In genomic region chr5:136498741-136499140, GRCm38 (mm10) we compare ENCODE assay signal across 22 mouse cellular contexts.
A peak's percentile ranks its signal among the peaks of the same experiment; 100 is the strongest.
DNase-seq lines count a peak whose midpoint lies in the region; ATAC-seq lines count a peak whose summit lies in the region.
"Had no signal": no experiment of that assay in that cellular context is flagged by ENCODE, and none has a peak within 500 bp of the region (broad histone marks: within the 10 kb centered on the region; RNA-seq: fewer than 3 reads in every experiment).

No protein-coding gene starts in this region.

- DNase-seq in limb, embryonic 10.5 days (ENCODE audit: low spot score): no peak
- DNase-seq in lung, postnatal 4 days: no peak
- DNase-seq in lung, postnatal 25 days (ENCODE audit: low spot score): peak; percentile 39
- DNase-seq in lung, postnatal 14 days: no peak
- no peak for DNase-seq in spleen, postnatal 10 days (ENCODE audit: low spot score in 2 of 2)
- DNase-seq: adrenal gland, postnatal 10 days; adrenal gland, postnatal 25 days; cerebellum, adult 11-12 months; cerebellum, adult 8-10 months; cerebellum, adult 9-11 months; cerebellum, postnatal 14 days; cerebellum, postnatal 36 days; embryo, embryonic 11 days had no signal

- no peak overlapping the region for H3K4me2 ChIP-seq in limb, embryonic 12.5 days
- H3K4me2 ChIP-seq in lung, embryonic 16.5 days (ENCODE audit: low read depth, low read length): no peak overlapping the region
- H3K4me2 ChIP-seq: embryonic facial prominence, embryonic 13.5 days; embryonic facial prominence, embryonic 15.5 days; forebrain, embryonic 12.5 days had no signal

- no peak overlapping the region for H3K9ac ChIP-seq in limb, embryonic 12.5 days (replicated peaks)
- H3K9ac ChIP-seq in lung, embryonic 16.5 days (ENCODE audit: low read length): no peak overlapping the region
- H3K9ac ChIP-seq: embryonic facial prominence, embryonic 13.5 days; embryonic facial prominence, embryonic 15.5 days; forebrain, embryonic 12.5 days had no signal

- ATAC-seq in limb, embryonic 12.5 days (ENCODE audit: insufficient number of reproducible peaks, insufficient read depth, low FRiP score, low TSS enrichment, low read depth): no peak
- ATAC-seq in lung, embryonic 16.5 days (ENCODE audit: low read depth): peak; percentile 37
- ATAC-seq: forebrain, embryonic 14.5 days; forebrain, embryonic 16.5 days had no signal

- no peaks in the 10 kb centered on the region for H3K9me3 ChIP-seq in limb, embryonic 12.5 days
- no peaks in the 10 kb centered on the region for H3K9me3 ChIP-seq in limb, embryonic 10.5 days (replicated peaks)
- no peaks in the 10 kb centered on the region for H3K9me3 ChIP-seq in lung, embryonic 16.5 days (ENCODE audit: control insufficient read depth, low read length)
- H3K9me3 ChIP-seq: embryonic facial prominence, embryonic 13.5 days; embryonic facial prominence, embryonic 15.5 days; forebrain, embryonic 10.5 days; forebrain, embryonic 12.5 days had no signal

- peaks cover 56% of the 10 kb centered on the region for H3K4me1 ChIP-seq in limb, embryonic 12.5 days (replicated peaks)
- peaks cover 63% of the 10 kb centered on the region for H3K4me1 ChIP-seq in limb, embryonic 10.5 days
- H3K4me1 ChIP-seq in lung, embryonic 16.5 days (replicated peaks; ENCODE audit: control insufficient read depth, insufficient read depth, low read length): peaks cover 41% of the 10 kb centered on the region

- no peaks in the 10 kb centered on the region for H3K36me3 ChIP-seq in limb, embryonic 12.5 days
- no peaks in the 10 kb centered on the region for H3K36me3 ChIP-seq in limb, embryonic 10.5 days
- H3K36me3 ChIP-seq in lung, embryonic 16.5 days (ENCODE audit: control insufficient read depth, insufficient read depth, low read length): no peaks in the 10 kb centered on the region
- H3K36me3 ChIP-seq: embryonic facial prominence, embryonic 13.5 days; embryonic facial prominence, embryonic 15.5 days; forebrain, embryonic 10.5 days; forebrain, embryonic 12.5 days had no signal

- no peak overlapping the region for H3K4me3 ChIP-seq in limb, embryonic 12.5 days (replicated peaks)
- no peak overlapping the region for H3K4me3 ChIP-seq in limb, embryonic 10.5 days
- H3K4me3 ChIP-seq in lung, embryonic 16.5 days (ENCODE audit: low read length): no peak overlapping the region
- H3K4me3 ChIP-seq: embryonic facial prominence, embryonic 13.5 days; embryonic facial prominence, embryonic 15.5 days; erythroblast, embryonic 14.5 days; forebrain, embryonic 10.5 days; forebrain, embryonic 12.5 days had no signal

- peaks cover 16% of the 10 kb centered on the region for H3K27me3 ChIP-seq in limb, embryonic 12.5 days
- H3K27me3 ChIP-seq in limb, embryonic 10.5 days (ENCODE audit: low read depth, poor library complexity, severe bottlenecking): no peaks in the 10 kb centered on the region
- H3K27me3 ChIP-seq in lung, embryonic 16.5 days (ENCODE audit: control insufficient read depth, insufficient read depth, low read depth, low read length): no peaks in the 10 kb centered on the region
- H3K27me3 ChIP-seq: forebrain, embryonic 12.5 days had no signal

- peak overlapping the region; percentile 20; the same call in 1 of the 2 replicates for H3K27ac ChIP-seq in limb, embryonic 12.5 days
- H3K27ac ChIP-seq in limb, embryonic 10.5 days: no peak overlapping the region
- peak overlapping the region; percentile 68 for H3K27ac ChIP-seq in lung, embryonic 16.5 days (ENCODE audit: low read length)
- H3K27ac ChIP-seq: embryonic facial prominence, embryonic 13.5 days; embryonic facial prominence, embryonic 15.5 days; forebrain, embryonic 10.5 days; forebrain, embryonic 12.5 days had no signal

- WGBS in limb, embryonic 12.5 days: 70% methylated on average over 3 of the region's 3 CpGs
- WGBS in limb, embryonic 10.5 days: 94% methylated on average over 3 of the region's 3 CpGs
- 55% methylated on average over 3 of the region's 3 CpGs for WGBS in lung, embryonic 16.5 days
